Mouse (Mus musculus): ENCODE data around the gene Zbed4. TPM values are rescaled to one million over a fixed set of nuclear protein-coding genes. Genes with fewer than 3 reads are reported as not detected.

The Zbed4 gene
- total RNA-seq (2023): 10 to 100 TPM; 19.4 to 21.2 TPM

GRCm38 (mm10) chr15:88751564-88752402 lies at the start of gene Zbed4:
Gene Zbed4 (plus strand): TSS chr15:88751660.

GRCm38 (mm10) chr15:88733834-88734571 lies 17.5 kb upstream of the Zbed4 start, which contains the start of gene Brd1:
Gene Brd1 (minus strand): TSS chr15:88734233.

GRCm38 (mm10) chr15:88819026-88819905 lies 67.8 kb downstream of the Zbed4 start, which contains the start of the genes Alg12 and Creld2:
Gene Alg12 (minus strand): TSS chr15:88819318.
Gene Creld2 (plus strand): TSS chr15:88819646.

Other genes starting within 250 kb of the Zbed4 start
- not detected for gene Zdhhc25, start 151.4 kb upstream of the Zbed4 start, total RNA-seq (2023)
- gene Brd1, start 17.4 kb upstream of the Zbed4 start, total RNA-seq (2023): 10 to 100 TPM; 58.9 to 61.8 TPM
- gene Alg12, start 67.7 kb downstream of the Zbed4 start, total RNA-seq (2023): 10 to 100 TPM in 1 of 2 experiments, 1 to 10 TPM in 1; 8.0 to 13.5 TPM
- gene Creld2, start 68.0 kb downstream of the Zbed4 start, total RNA-seq (2023): 10 to 100 TPM; 21.8 to 22.8 TPM
- gene Pim3, start 110.5 kb downstream of the Zbed4 start, total RNA-seq (2023): 10 to 100 TPM; 22.0 to 23.9 TPM
- gene Ttll8, start 202.8 kb downstream of the Zbed4 start, total RNA-seq (2023): not detected
- gene Mlc1, start 227.3 kb downstream of the Zbed4 start, total RNA-seq (2023): not detected
- not detected for gene Mov10l1, start 231.2 kb downstream of the Zbed4 start, total RNA-seq (2023)

All from neutrophil, adult 59 days (primary cell).